Mouse (Mus musculus): Measurements from ENCODE around the gene Iqcd.

Iqcd gene

GRCm38 (mm10) chr5:120605241-120605661 is 16.4 kb downstream of the Iqcd start:
- peak; percentile 94 for DNase-seq

GRCm38 (mm10) chr5:120605688-120606087 is 16.9 kb downstream of the Iqcd start:
- DNase-seq, result peak; percentile 98

GRCm38 (mm10) chr5:120606590-120607200 is 17.9 kb downstream of the Iqcd start:
- peak; percentile 91 for DNase-seq

- DNase-seq, result no peak
These were observed 18.5 kb downstream of the Iqcd start for GRCm38 (mm10) chr5:120607335-120607734.

GRCm38 (mm10) chr5:120609246-120609775 is 20.5 kb downstream of the Iqcd start:
- no peak for DNase-seq

GRCm38 (mm10) chr5:120610906-120611305 is 22.1 kb downstream of the Iqcd start:
- peak; percentile 93 for DNase-seq

GRCm38 (mm10) chr5:120611416-120611815 is 22.6 kb downstream of the Iqcd start:
- DNase-seq, result peak; percentile 94

GRCm38 (mm10) chr5:120612442-120612821 is 23.6 kb downstream of the Iqcd start, which contains the start of the genes Rita1 and Ddx54:
Gene Rita1, minus strand, starts transcription at chr5:120612589.
Gene Ddx54, plus strand, starts transcription at chr5:120612739.
- DNase-seq, result peak; percentile 100

- DNase-seq, result peak; percentile 100
These were observed 24.2 kb downstream of the Iqcd start for GRCm38 (mm10) chr5:120612822-120613604.

GRCm38 (mm10) chr5:120615903-120616302 is 27.1 kb downstream of the Iqcd start:
- DNase-seq, result no peak

- DNase-seq, result no peak
These were observed 30.0 kb downstream of the Iqcd start for GRCm38 (mm10) chr5:120618778-120619177.

- DNase-seq, result no peak
These were observed 30.4 kb downstream of the Iqcd start for GRCm38 (mm10) chr5:120619201-120619600.

- DNase-seq, result peak; percentile 97
These were observed 31.7 kb downstream of the Iqcd start for GRCm38 (mm10) chr5:120620375-120621077.

GRCm38 (mm10) chr5:120621078-120621765 is 32.4 kb downstream of the Iqcd start:
- DNase-seq, result no peak

- DNase-seq, result no peak
These were observed 33.0 kb downstream of the Iqcd start for GRCm38 (mm10) chr5:120621846-120622197.

GRCm38 (mm10) chr5:120622198-120622851 is 33.5 kb downstream of the Iqcd start:
- no peak for DNase-seq

- no peak for DNase-seq
These were observed 35.6 kb downstream of the Iqcd start for GRCm38 (mm10) chr5:120624427-120624826.

- peak; percentile 90 for DNase-seq
These were observed 37.6 kb downstream of the Iqcd start for GRCm38 (mm10) chr5:120626399-120626798.

GRCm38 (mm10) chr5:120627515-120628300 is 38.9 kb downstream of the Iqcd start:
- no peak for DNase-seq

GRCm38 (mm10) chr5:120628624-120629023 is 39.8 kb downstream of the Iqcd start:
- peak; percentile 89 for DNase-seq

- no peak for DNase-seq
These were observed 42.3 kb downstream of the Iqcd start for GRCm38 (mm10) chr5:120631128-120631527.
